Mouse (Mus musculus) brain, embryonic 14.5 days (tissue): ENCODE data around the gene Mxra7.

Source experiments
- CTCF ChIP-seq: fragments of 200-500 bp; IDR thresholded peaks from 2 replicates; pipeline ENCODE4 v1.5.1; 2012; ENCODE audit warnings: inconsistent platforms, mild to moderate bottlenecking, moderate library complexity, borderline replicate concordance; ENCODE audit not compliant: insufficient read depth, insufficient read length; ENCODE audit errors: extremely low read depth
- POLR2A ChIP-seq: fragments of 200-500 bp; IDR thresholded peaks from 2 replicates; pipeline ENCODE4 v1.6.1; 2012; ENCODE audit warnings: mild to moderate bottlenecking, inconsistent platforms, borderline replicate concordance; ENCODE audit not compliant: poor library complexity, insufficient read depth, insufficient read length, severe bottlenecking; ENCODE audit errors: extremely low read depth

GRCm38 (mm10) chr11:116817567-116817966, 10.3 kb downstream of the Mxra7 start:
- no peak for TF ChIP-seq POLR2A
- no peak for TF ChIP-seq CTCF
